Mouse (Mus musculus) ZHBTc4 (cell line): ENCODE data around the gene Ednrb.

Source experiments
- DNase-seq: peaks from one replicate; pipeline ENCODE4 v3.0.0-alpha.2; 2011; ENCODE audit warnings: low read depth, low spot score

Gene Ednrb

DNA sequence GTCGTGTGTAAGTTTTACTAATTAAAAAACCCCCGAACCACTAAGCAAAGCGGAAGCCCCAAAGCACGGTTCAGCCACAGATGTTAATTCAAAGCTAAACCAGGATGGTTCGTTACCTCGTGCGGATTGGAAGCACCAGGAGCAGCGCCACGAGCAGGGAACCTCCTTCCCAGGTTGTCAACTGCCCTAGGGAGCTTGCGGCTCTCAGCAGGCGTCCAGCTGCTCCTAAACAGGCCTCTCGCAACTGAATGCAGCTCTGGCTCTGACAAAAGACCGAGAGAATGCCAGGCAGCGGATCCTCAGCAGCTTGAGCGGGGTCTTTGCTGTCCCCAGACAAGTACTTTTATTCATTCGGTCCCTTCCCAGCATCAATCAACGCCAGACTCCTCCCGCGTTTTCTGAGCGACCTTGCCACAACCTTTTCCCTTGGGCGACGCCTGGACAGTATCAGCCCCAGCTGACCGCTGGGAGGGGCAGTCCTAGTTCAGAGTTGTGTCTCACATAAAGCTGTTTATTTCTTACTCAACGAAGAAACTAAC, at the start of gene Ednrb:
Gene Ednrb (minus strand): TSS at position 392 of the 539 bp plus-strand sequence.
- DNase-seq: peak; percentile 84

GRCm38 (mm10) chr14:103892411-103892938, 48.3 kb upstream of the Ednrb start:
- DNase-seq: no peak

- no peak for DNase-seq
Measured at GRCm38 (mm10) chr14:103890761-103891160, 46.6 kb upstream of the Ednrb start.

GRCm38 (mm10) chr14:103884892-103885575, 40.8 kb upstream of the Ednrb start:
- no peak for DNase-seq

GRCm38 (mm10) chr14:103882943-103883342, 38.7 kb upstream of the Ednrb start:
- DNase-seq: no peak

GRCm38 (mm10) chr14:103877117-103877516, 32.9 kb upstream of the Ednrb start:
- DNase-seq: no peak

- no peak for DNase-seq
Measured at GRCm38 (mm10) chr14:103876598-103876997, 32.4 kb upstream of the Ednrb start.

DNA sequence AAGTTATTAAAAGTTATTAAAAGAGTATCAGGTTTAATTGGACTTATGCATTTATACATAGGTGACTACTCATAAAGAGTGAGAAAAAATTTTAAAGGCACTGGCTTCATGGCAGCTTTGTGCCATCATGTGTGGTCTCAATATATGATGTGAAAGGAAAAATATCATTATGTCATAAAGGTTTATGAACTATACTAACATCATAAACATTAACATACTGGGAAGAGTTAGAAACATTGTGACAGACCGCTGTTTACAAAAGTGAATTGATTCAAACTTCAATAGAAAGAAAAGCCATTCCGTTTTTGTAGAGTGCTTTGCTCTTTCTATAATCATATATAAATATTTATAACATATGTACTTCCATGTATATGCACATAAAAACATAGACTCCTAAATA, 22.4 kb upstream of the Ednrb start:
- no peak for DNase-seq

GRCm38 (mm10) chr14:103865226-103865625, 21.0 kb upstream of the Ednrb start:
- no peak for DNase-seq

DNA sequence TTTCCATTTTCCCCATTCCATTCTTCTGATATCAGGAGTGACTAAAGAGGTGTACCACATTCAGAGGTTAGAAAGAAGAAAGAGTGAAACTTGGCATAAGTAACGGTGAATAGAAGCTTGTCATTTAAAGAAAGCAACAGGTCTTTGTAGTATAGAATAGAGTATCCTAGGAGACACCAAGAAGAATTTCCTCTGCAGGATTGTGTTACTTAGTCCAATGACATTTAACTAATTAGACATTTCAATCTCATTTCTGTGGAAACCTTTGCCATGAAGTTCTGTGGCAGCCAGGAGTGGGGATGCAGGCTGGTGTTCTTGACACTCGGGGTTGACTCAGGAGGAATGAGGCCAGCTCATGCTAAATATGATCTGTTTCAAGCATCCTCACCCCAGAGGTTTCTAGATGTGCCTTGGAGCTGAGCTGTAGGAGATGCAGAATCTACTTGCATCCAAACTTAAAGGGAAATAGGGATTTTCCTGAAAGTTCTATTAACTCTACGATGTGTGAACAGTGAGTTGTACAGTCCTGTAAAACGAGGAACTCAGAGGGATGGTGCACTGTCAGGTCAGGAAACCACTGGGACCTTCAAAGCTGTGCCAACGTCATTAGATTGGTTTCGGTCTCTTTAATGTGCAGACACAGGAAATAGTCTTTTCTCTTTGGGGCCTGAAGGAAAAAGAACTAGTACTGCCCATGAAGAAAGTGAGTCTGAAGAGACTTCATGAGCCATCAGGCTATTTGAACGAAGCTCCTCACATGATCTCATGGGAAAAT, 6.1 kb upstream of the Ednrb start:
- no peak for DNase-seq

DNA sequence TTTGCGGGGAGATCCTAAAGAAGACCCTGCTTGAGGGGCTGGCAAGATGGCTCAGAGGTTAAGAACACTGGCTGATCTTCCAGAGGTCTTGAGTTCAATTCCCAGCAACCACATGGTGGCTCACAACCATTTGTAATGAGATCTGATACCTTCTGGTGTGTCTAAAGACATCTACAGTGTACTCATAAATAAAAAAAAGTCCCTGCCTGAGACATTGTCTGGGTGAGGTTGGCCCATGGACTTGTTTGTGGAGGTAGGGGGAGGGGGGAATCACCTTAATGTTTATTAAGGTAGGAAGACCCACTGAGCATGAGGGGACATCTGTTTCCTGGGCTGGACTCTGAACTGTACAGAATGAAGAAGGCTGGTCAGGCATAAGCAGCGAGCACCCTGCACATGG, 1.5 kb upstream of the Ednrb start:
- DNase-seq: no peak

GRCm38 (mm10) chr14:103844944-103845343, 742 bp upstream of the Ednrb start:
- DNase-seq: peak; percentile 71

DNA sequence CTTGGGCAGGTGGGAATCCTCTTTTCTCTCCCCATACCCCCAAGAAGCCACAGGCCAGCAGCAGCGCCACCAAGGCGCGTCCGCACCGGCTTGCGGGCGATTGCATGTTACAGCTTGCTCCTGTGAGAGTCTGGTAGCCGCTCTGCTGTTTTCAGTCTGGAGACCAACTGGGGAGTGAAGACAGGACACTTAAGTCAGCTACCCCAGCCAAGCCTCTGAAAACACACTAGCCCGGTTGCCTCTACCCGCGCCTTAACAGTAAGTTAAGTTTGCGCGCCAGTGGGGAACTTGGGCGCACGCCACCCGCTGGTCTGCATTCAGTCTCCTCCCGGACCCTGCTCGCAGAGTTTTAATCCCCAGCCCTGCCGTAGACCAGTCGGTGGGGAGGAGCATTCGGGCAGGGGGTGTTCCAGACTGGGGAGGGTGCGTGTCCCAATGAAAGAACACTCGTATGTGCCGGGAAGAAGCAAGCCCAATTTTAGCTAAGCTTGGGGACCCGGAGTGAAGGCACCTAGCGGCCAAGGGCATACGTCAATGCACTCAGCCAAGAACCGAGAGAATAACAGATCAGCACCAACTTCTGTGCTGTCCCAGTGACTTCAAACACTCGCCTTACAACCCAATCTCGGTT, 716 bp downstream of the Ednrb start:
- peak; percentile 67 for DNase-seq

DNA sequence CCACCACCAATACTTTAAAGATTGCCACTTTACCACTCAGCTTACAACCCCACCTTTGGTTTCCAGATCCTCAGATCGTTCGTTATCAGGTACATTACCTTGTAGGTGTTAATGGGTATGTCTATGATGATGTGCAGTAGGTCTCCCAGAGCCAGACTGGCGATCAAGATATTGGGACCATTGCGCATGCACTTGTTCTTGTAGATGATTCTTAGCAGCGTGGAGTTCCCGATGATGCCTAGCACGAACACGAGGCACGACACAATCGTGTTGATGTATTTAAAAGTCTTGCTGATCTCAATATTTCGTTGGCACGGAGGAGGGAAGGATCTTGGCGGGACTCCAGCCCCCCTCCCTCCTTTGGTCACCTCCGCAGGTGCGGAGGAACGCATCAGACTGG, 1.3 kb downstream of the Ednrb start:
- DNase-seq: no peak

- no peak for DNase-seq
Measured at GRCm38 (mm10) chr14:103840436-103840835, 3.8 kb downstream of the Ednrb start.

GRCm38 (mm10) chr14:103838887-103839286, 5.3 kb downstream of the Ednrb start:
- DNase-seq: no peak

DNA sequence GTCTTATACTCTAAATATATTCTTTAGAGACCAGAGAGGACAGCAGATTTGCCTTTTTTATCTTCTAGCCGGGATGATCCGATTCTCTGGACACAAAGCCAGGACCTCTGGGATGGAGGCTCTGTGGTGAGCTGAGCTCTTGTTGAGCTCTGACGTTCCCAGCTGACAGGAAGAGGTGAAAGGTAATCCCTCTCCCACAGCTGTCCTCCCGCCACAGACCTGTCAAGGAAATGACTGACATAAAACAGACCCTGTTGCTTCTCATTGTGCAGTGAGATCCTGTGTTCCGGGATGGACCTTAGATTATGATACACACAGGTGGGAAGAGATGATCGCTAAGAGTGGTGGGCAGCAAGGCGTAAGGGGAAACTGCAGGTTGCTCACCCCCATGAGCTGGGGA, 9.6 kb downstream of the Ednrb start:
- no peak for DNase-seq

DNA sequence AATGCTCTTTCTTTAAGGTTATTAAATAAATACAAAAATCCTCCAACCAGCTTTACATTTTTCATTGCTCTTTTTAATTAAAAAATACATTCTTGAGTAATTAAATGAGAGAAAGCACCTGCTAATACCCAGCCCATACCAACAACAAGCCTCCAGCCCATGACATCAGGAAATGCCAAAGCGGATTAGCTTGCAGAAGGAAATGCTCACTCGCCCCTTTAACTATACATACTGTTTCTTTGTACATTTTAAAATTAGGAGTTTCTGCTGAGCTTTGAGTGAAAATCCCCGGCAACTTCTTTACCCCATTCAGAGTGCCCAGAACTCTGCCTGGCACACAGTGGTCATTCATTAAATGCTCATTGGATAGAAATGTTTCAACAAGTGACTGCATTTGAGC, 10.1 kb downstream of the Ednrb start:
- no peak for DNase-seq

DNA sequence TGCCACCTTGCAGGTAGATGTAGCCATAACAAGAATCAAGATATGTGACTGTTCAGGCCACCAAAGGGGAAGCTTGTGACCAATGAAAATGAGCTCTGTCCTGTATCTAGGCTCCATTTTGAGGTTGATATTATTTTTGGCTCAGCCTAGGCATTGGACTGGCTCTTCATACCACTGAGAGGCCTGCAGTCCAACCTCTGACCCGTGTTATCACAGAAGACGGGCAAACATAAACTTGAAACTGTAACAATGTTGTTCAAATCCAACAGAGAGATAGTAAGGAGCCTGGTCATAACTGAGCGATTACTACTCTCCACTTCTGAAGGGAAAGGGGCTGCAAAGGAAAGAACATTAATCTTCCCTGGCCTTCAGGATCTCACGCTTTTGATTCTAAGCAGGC, 11.7 kb downstream of the Ednrb start:
- DNase-seq: no peak

- DNase-seq: no peak
Measured at GRCm38 (mm10) chr14:103831007-103831406, 13.2 kb downstream of the Ednrb start.

- no peak for DNase-seq
Measured at GRCm38 (mm10) chr14:103826343-103826742, 17.9 kb downstream of the Ednrb start.

DNA sequence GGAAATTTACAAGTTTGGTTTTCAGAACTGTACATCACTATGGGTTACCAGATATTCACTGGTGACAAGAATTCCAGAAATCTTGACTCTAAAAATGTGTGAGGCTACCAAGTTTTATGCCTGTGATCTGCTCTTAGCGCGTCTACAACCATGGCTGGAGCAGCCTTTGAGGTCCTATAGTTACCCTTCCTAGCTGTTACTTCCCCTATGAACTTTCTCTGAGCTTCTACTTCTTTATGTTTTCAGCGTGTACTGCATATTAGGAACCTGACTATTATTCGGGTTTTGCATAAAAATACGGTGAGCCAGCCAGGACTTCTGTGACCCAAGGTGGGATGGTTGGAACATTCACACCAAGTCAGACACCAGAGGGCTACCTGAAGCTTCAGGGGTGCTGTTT, 18.3 kb downstream of the Ednrb start:
- DNase-seq: no peak
